In genomic region chr16:91596779-91597671, GRCm38 (mm10) we compare ENCODE assay signal across 8 mouse cellular contexts. TPM values are rescaled to one million over a fixed set of nuclear protein-coding genes. Genes with fewer than 3 reads are reported as not detected.
DNase-seq lines count a peak whose midpoint lies in the region; ATAC-seq lines count a peak whose summit lies in the region.

No protein-coding gene starts in this region.

- WGBS in forebrain, embryonic 12.5 days: under 1% methylated on average over 57 of the region's 75 CpGs
- WGBS in limb, embryonic 13.5 days: under 1% methylated on average over 64 of the region's 75 CpGs
- under 1% methylated on average over 69 of the region's 75 CpGs for WGBS in midbrain, embryonic 12.5 days

- peak overlapping the region; percentile 69 for H3K27ac ChIP-seq in forebrain, embryonic 12.5 days
- no peak overlapping the region for H3K27ac ChIP-seq in limb, embryonic 13.5 days
- H3K27ac ChIP-seq in midbrain, embryonic 12.5 days (replicated peaks): peak overlapping the region; percentile 58

- peak overlapping the region; percentile 88 for H3K4me2 ChIP-seq in forebrain, embryonic 12.5 days
- peak overlapping the region; percentile 93 for H3K4me2 ChIP-seq in limb, embryonic 13.5 days (replicated peaks)
- H3K4me2 ChIP-seq in midbrain, embryonic 12.5 days (replicated peaks): peak overlapping the region; percentile 87

- ATAC-seq in cerebellum, adult (ENCODE audit: insufficient number of reproducible peaks, low FRiP score, low TSS enrichment): peak; percentile 37; the same call in 1 of the 2 replicates
- ATAC-seq in forebrain, embryonic 12.5 days (ENCODE audit: low FRiP score): no peak; the same call in 1 of the 2 replicates
- ATAC-seq in limb, embryonic 13.5 days (ENCODE audit: low FRiP score, low read depth): no peak
- ATAC-seq in midbrain, embryonic 12.5 days (ENCODE audit: low FRiP score, low read depth): no peak

- peak overlapping the region; percentile 84 for H3K9ac ChIP-seq in forebrain, embryonic 12.5 days
- H3K9ac ChIP-seq in limb, embryonic 13.5 days: peak overlapping the region; percentile 81
- H3K9ac ChIP-seq in midbrain, embryonic 12.5 days (replicated peaks): peak overlapping the region; percentile 82

- H3K27me3 ChIP-seq in forebrain, embryonic 12.5 days: peaks cover 8% of the 10 kb centered on the region
- peaks cover 15% of the 10 kb centered on the region for H3K27me3 ChIP-seq in limb, embryonic 13.5 days
- H3K27me3 ChIP-seq in midbrain, embryonic 12.5 days: peaks cover 11% of the 10 kb centered on the region

- DNase-seq in cerebellum, adult 8-10 months: no peak
- DNase-seq in right cerebral cortex, postnatal 10 days (ENCODE audit: low spot score in 2 of 2): peak; percentile 52 to 54
- no peak for DNase-seq in right cerebral cortex, postnatal 25 days
- peak; percentile 31 to 53 for DNase-seq in thymus, postnatal 36 days

- no peaks in the 10 kb centered on the region for H3K36me3 ChIP-seq in forebrain, embryonic 12.5 days (replicated peaks)
- H3K36me3 ChIP-seq in limb, embryonic 13.5 days: no peaks in the 10 kb centered on the region
- H3K36me3 ChIP-seq in midbrain, embryonic 12.5 days: no peaks in the 10 kb centered on the region

- peaks cover 6% of the 10 kb centered on the region for H3K4me1 ChIP-seq in forebrain, embryonic 12.5 days
- peaks cover 12% of the 10 kb centered on the region for H3K4me1 ChIP-seq in limb, embryonic 13.5 days
- peaks cover 13% of the 10 kb centered on the region for H3K4me1 ChIP-seq in midbrain, embryonic 12.5 days

- no peaks in the 10 kb centered on the region for H3K9me3 ChIP-seq in forebrain, embryonic 12.5 days
- no peaks in the 10 kb centered on the region for H3K9me3 ChIP-seq in limb, embryonic 13.5 days
- H3K9me3 ChIP-seq in midbrain, embryonic 12.5 days: no peaks in the 10 kb centered on the region

- peak overlapping the region; percentile 82 for H3K4me3 ChIP-seq in forebrain, embryonic 12.5 days (replicated peaks)
- peak overlapping the region; percentile 81 for H3K4me3 ChIP-seq in limb, embryonic 13.5 days
- H3K4me3 ChIP-seq in midbrain, embryonic 12.5 days: peak overlapping the region; percentile 84

RNA-seq across cellular contexts. Expression of gene Tmem50b, which starts 0.6 kb away (rescaled TPM):
- polyA plus RNA-seq in forebrain, embryonic 12.5 days (2016; fragmentation: Nextera tagmentation; extraction: Ambion mirVana): 38.7 and 41.2 TPM in 2 replicates
- polyA plus RNA-seq in limb, embryonic 13.5 days (2015; fragmentation: Nextera tagmentation; extraction: Ambion mirVana): 29.9 and 31.5 TPM in 2 replicates
- polyA plus RNA-seq in midbrain, embryonic 12.5 days (2016; fragmentation: Nextera tagmentation; extraction: Ambion mirVana): 42.6 and 43.6 TPM in 2 replicates

RNA-seq across cellular contexts. Expression of gene Dnajc28, which starts 21.8 kb away (rescaled TPM):
- polyA plus RNA-seq in forebrain, embryonic 12.5 days (2016; fragmentation: Nextera tagmentation; extraction: Ambion mirVana): 5.3 and 5.4 TPM in 2 replicates
- 3.8 and 5.2 TPM in 2 replicates for polyA plus RNA-seq in limb, embryonic 13.5 days (2015; fragmentation: Nextera tagmentation; extraction: Ambion mirVana)
- 6.8 and 7.8 TPM in 2 replicates for polyA plus RNA-seq in midbrain, embryonic 12.5 days (2016; fragmentation: Nextera tagmentation; extraction: Ambion mirVana)

RNA-seq across cellular contexts. Expression of gene Gart, which starts 49.7 kb away (rescaled TPM):
- polyA plus RNA-seq in forebrain, embryonic 12.5 days (2016; fragmentation: Nextera tagmentation; extraction: Ambion mirVana): 118 and 124 TPM in 2 replicates
- 110 and 114 TPM in 2 replicates for polyA plus RNA-seq in limb, embryonic 13.5 days (2015; fragmentation: Nextera tagmentation; extraction: Ambion mirVana)
- polyA plus RNA-seq in midbrain, embryonic 12.5 days (2016; fragmentation: Nextera tagmentation; extraction: Ambion mirVana): 100 and 102 TPM in 2 replicates

RNA-seq across cellular contexts. Expression of gene Ifngr2, which starts 50.2 kb away (rescaled TPM):
- polyA plus RNA-seq in forebrain, embryonic 12.5 days (2016; fragmentation: Nextera tagmentation; extraction: Ambion mirVana): 27.9 and 31.9 TPM in 2 replicates
- polyA plus RNA-seq in limb, embryonic 13.5 days (2015; fragmentation: Nextera tagmentation; extraction: Ambion mirVana): 48.1 and 49.6 TPM in 2 replicates
- 41.0 and 43.4 TPM in 2 replicates for polyA plus RNA-seq in midbrain, embryonic 12.5 days (2016; fragmentation: Nextera tagmentation; extraction: Ambion mirVana)

RNA-seq across cellular contexts. Expression of gene Son, which starts 50.3 kb away (rescaled TPM):
- polyA plus RNA-seq in forebrain, embryonic 12.5 days (2016; fragmentation: Nextera tagmentation; extraction: Ambion mirVana): 165 and 167 TPM in 2 replicates
- 154 and 161 TPM in 2 replicates for polyA plus RNA-seq in limb, embryonic 13.5 days (2015; fragmentation: Nextera tagmentation; extraction: Ambion mirVana)
- 163 and 170 TPM in 2 replicates for polyA plus RNA-seq in midbrain, embryonic 12.5 days (2016; fragmentation: Nextera tagmentation; extraction: Ambion mirVana)

Comparison
In these comparisons a context has a peak if more than half of its experiments do, and no peak if none do; other contexts are left out.
1. DNase-seq: peak in right cerebral cortex, postnatal 10 days (2 of 2) and thymus, postnatal 36 days (2 of 2); none in cerebellum, adult 8-10 months (single experiment) and right cerebral cortex, postnatal 25 days (single experiment).
2. Peak in every context shown above with its lines, with median percentiles within 50 percentile points of each other: H3K4me2 ChIP-seq, H3K4me3 ChIP-seq and H3K9ac ChIP-seq.